14 mouse cellular contexts compared by ENCODE assay signal in genomic region chr5:123675221-123675620, GRCm38 (mm10). TPM values are rescaled to one million over a fixed set of nuclear protein-coding genes. Genes with fewer than 3 reads are reported as not detected.
A peak's percentile ranks its signal among the peaks of the same experiment; 100 is the strongest.
DNase-seq lines count a peak whose midpoint lies in the region; ATAC-seq and TF ChIP-seq lines count a peak whose summit lies in the region.
"Had no signal": no experiment of that assay in that cellular context is flagged by ENCODE, and none has a peak within 500 bp of the region (broad histone marks: within the 10 kb centered on the region; RNA-seq: fewer than 3 reads in every experiment).

No protein-coding gene starts in this region.

- H3K27ac ChIP-seq in kidney, adult 2 months (ENCODE audit: insufficient read depth, low read depth, low read length) = no peak overlapping the region
- H3K27ac ChIP-seq in lung, postnatal 0 days (ENCODE audit: low read length) = peak overlapping the region; percentile 67
- H3K27ac ChIP-seq: hindbrain, embryonic 14.5 days; neural tube, embryonic 15.5 days had no signal

- peaks cover 51% of the 10 kb centered on the region for H3K79me3 ChIP-seq in C2C12 (ENCODE audit: low read depth)

- H3K27me3 ChIP-seq in kidney, adult 2 months (replicated peaks; ENCODE audit: control insufficient read depth, insufficient read depth, low read length) = no peaks in the 10 kb centered on the region
- no peaks in the 10 kb centered on the region for H3K27me3 ChIP-seq in C2C12 (ENCODE audit: control insufficient read depth, insufficient read depth, insufficient read length)
- no peaks in the 10 kb centered on the region for H3K27me3 ChIP-seq in lung, postnatal 0 days (replicated peaks; ENCODE audit: insufficient read depth, low read length)
- H3K27me3 ChIP-seq: neural tube, embryonic 15.5 days had no signal

- H3K36me3 ChIP-seq in kidney, adult 2 months (ENCODE audit: control insufficient read depth, insufficient read depth, low read length) = no peaks in the 10 kb centered on the region
- no peaks in the 10 kb centered on the region for H3K36me3 ChIP-seq in C2C12 (ENCODE audit: control insufficient read depth, insufficient read depth)
- no peaks in the 10 kb centered on the region for H3K36me3 ChIP-seq in lung, postnatal 0 days (ENCODE audit: insufficient read depth, low read length)
- H3K36me3 ChIP-seq: neural tube, embryonic 15.5 days had no signal

- no peaks in the 10 kb centered on the region for H3K9me3 ChIP-seq in lung, postnatal 0 days (ENCODE audit: low read length)
- H3K9me3 ChIP-seq: neural tube, embryonic 15.5 days had no signal

- no peak overlapping the region for H3K9ac ChIP-seq in lung, postnatal 0 days (replicated peaks; ENCODE audit: low read depth)
- H3K9ac ChIP-seq: hindbrain, embryonic 14.5 days; neural tube, embryonic 15.5 days had no signal

- TF ChIP-seq CTCF in kidney, adult 2 months (conservative IDR thresholded peaks at IDR 0.05; ENCODE audit: insufficient read depth, insufficient read length, low read depth, low read length) = no peak
- TF ChIP-seq CTCF in C2C12 (IDR thresholded peaks at IDR 0.05; ENCODE audit: control insufficient read depth, insufficient read depth, insufficient read length) = no peak
- TF ChIP-seq CTCF in lung, postnatal 0 days (IDR thresholded peaks at IDR 0.05) = no peak

- no peak for TF ChIP-seq POLR2A in kidney, adult 2 months (IDR thresholded peaks at IDR 0.05; ENCODE audit: low read depth, low read length)

- H3K4me3 ChIP-seq in kidney, adult 2 months (ENCODE audit: insufficient read depth, low read depth, low read length) = no peak overlapping the region
- H3K4me3 ChIP-seq in C2C12 (ENCODE audit: insufficient read depth, poor library complexity, severe bottlenecking) = no peak overlapping the region
- no peak overlapping the region for H3K4me3 ChIP-seq in lung, postnatal 0 days (ENCODE audit: low read depth, low read length)
- H3K4me3 ChIP-seq: erythroblast, embryonic 14.5 days; neural tube, embryonic 15.5 days had no signal

- H3ac ChIP-seq in C2C12 (ENCODE audit: control insufficient read depth, insufficient read length, low read depth) = no peak overlapping the region

- H3K79me2 ChIP-seq in C2C12 (ENCODE audit: control insufficient read depth, insufficient read depth) = peaks cover 96% of the 10 kb centered on the region

- 18% methylated on average over 3 of the region's 3 CpGs for WGBS in kidney, adult 2 months
- 5% methylated on average over 3 of the region's 3 CpGs for WGBS in lung, postnatal 0 days

- no peak overlapping the region for H3K4me2 ChIP-seq in lung, postnatal 0 days (replicated peaks; ENCODE audit: low read depth, low read length)
- H3K4me2 ChIP-seq: hindbrain, embryonic 14.5 days had no signal

- peak; percentile 90 for ATAC-seq in lung, postnatal 0 days
- ATAC-seq in frontal cortex, adult (ENCODE audit: low TSS enrichment) = no peak

- intact Hi-C loops in gastrocnemius, postnatal 14 days (cut with DNase I; ENCODE audit: low total_unique reads) = no loop called here

- peak; percentile 73 for DNase-seq in gastrocnemius, adult 18-20 months (ENCODE audit: low spot score)
- DNase-seq in gastrocnemius, postnatal 14 days = no peak
- peak; percentile 40 for DNase-seq in kidney, adult 2 months
- no peak for DNase-seq in kidney, adult 11 months
- DNase-seq in lung, postnatal 0 days (ENCODE audit: low spot score) = peak; percentile 95
- no peak for DNase-seq in layer of hippocampus, postnatal 10 days (ENCODE audit: low spot score in 2 of 2)
- DNase-seq: embryo, embryonic 11 days; midbrain, embryonic 14.5 days; thymus, postnatal 14 days had no signal

- peak; percentile 99 for TF ChIP-seq EP300 in lung, postnatal 0 days (IDR thresholded peaks at IDR 0.05)

- peaks cover 40% of the 10 kb centered on the region for H3K4me1 ChIP-seq in kidney, adult 2 months (ENCODE audit: control insufficient read depth, insufficient read depth, low read length)
- H3K4me1 ChIP-seq in lung, postnatal 0 days (ENCODE audit: insufficient read depth, low read depth, low read length) = peaks cover 27% of the 10 kb centered on the region

TF ChIP-seq in C2C12, 6 proteins besides CTCF, POLR2A, EP300 and RAD21:
- no peak for TF ChIP-seq MYOD1 (IDR thresholded peaks at IDR 0.05; ENCODE audit: control insufficient read depth, insufficient read length, low read depth)
- TF ChIP-seq MYOG (IDR thresholded peaks at IDR 0.05; ENCODE audit: control insufficient read depth, extremely low read depth, insufficient read length) = no peak
- peak; percentile 89 for TF ChIP-seq CEBPB (IDR thresholded peaks at IDR 0.05; ENCODE audit: low read depth)

RNA-seq across cellular contexts. Expression of gene Clip1, which starts 9.2 kb away (rescaled TPM):
- total RNA-seq in gastrocnemius, adult 18-20 months (2021) = 100 to 1,000 TPM; 326 to 336 TPM
- 100 to 1,000 TPM; 122 TPM for total RNA-seq in gastrocnemius, postnatal 14 days (2021)
- polyA plus RNA-seq in kidney, adult 2 months (2012; rRNA removed) = 19.0 and 24.4 TPM in 2 replicates
- 12.7 TPM for polyA plus RNA-seq in C2C12 (2012; fragmentation: generic; extraction: Trizol)
- 38.0 and 43.7 TPM in 2 replicates for polyA plus RNA-seq in lung, postnatal 0 days (2015; fragmentation: Nextera tagmentation; extraction: Ambion mirVana)
- total RNA-seq in layer of hippocampus, postnatal 10 days (2021) = 100 to 1,000 TPM; 119 to 121 TPM

RNA-seq across cellular contexts. Expression of gene Zcchc8, which starts 45.7 kb away (rescaled TPM):
- 10 to 100 TPM; 16.2 to 18.0 TPM for total RNA-seq in gastrocnemius, adult 18-20 months (2021)
- total RNA-seq in gastrocnemius, postnatal 14 days (2021) = 10 to 100 TPM; 20.3 to 23.8 TPM
- 24.3 and 26.1 TPM in 2 replicates for polyA plus RNA-seq in kidney, adult 2 months (2012; rRNA removed)
- polyA plus RNA-seq in C2C12 (2012; fragmentation: generic; extraction: Trizol) = 16.7 TPM
- polyA plus RNA-seq in lung, postnatal 0 days (2015; fragmentation: Nextera tagmentation; extraction: Ambion mirVana) = 31.6 and 37.7 TPM in 2 replicates
- 10 to 100 TPM; 50.5 to 50.7 TPM for total RNA-seq in layer of hippocampus, postnatal 10 days (2021)

Comparison
In these comparisons a context has a peak if more than half of its experiments do, and no peak if none do; other contexts are left out.
1. DNase-seq: peak in gastrocnemius, adult 18-20 months (single experiment), kidney, adult 2 months (single experiment) and lung, postnatal 0 days (single experiment); none in gastrocnemius, postnatal 14 days (single experiment), kidney, adult 11 months (single experiment) and layer of hippocampus, postnatal 10 days (0 of 2).